Mouse (Mus musculus) hindbrain, embryonic 10.5 days (tissue): ENCODE results near the gene Psmd9. TPM values are rescaled to one million over a fixed set of nuclear protein-coding genes. Genes with fewer than 3 reads are reported as not detected.
"Not testable (repeated sequence)": the region's sequence is repeated elsewhere in the genome, so short reads cannot be mapped to it uniquely, and the experiment has no call there.

Experiments
- DNase-seq: peaks from one replicate; pipeline ENCODE4 v3.0.0-alpha.2; 2017; ENCODE audit warnings: low spot score
- H3K27ac ChIP-seq: fragments of 300-500 bp; sonication (generic); 2 replicates; pipeline ENCODE4 v1.5.1; 2016; ENCODE audit warnings: mild to moderate bottlenecking, moderate library complexity
- H3K27me3 ChIP-seq: fragments of 300-500 bp; sonication (generic); 2 replicates; pipeline ENCODE4 v1.6.1; 2016; ENCODE audit warnings: mild to moderate bottlenecking; ENCODE audit not compliant: poor library complexity, insufficient read depth, severe bottlenecking
- H3K36me3 ChIP-seq: fragments of 300-500 bp; sonication (generic); 2 replicates; pipeline ENCODE4 v1.6.1; 2016; ENCODE audit warnings: mild to moderate bottlenecking, moderate library complexity
- H3K4me1 ChIP-seq: fragments of 300-500 bp; sonication (generic); replicated peaks from 2 replicates; pipeline ENCODE4 v1.6.1; 2016; ENCODE audit warnings: mild to moderate bottlenecking
- H3K4me3 ChIP-seq: fragments of 300-500 bp; sonication (generic); 2 replicates; pipeline ENCODE4 v1.5.1; 2016; ENCODE audit warnings: mild to moderate bottlenecking, moderate library complexity
- H3K9me3 ChIP-seq: fragments of 300-500 bp; sonication (generic); 2 replicates; pipeline ENCODE4 v1.6.1; 2016; ENCODE audit warnings: mild to moderate bottlenecking, moderate library complexity
- WGBS: fragments of 180-500 bp; shearing (Covaris S2); methylation state at CpG from one replicate; pipeline ENCODE4 v1.1.7; 2016; 5-methylcytosine and 5-hydroxymethylcytosine counted together
- polyA plus RNA-seq: library from polyadenylated mRNA; unstranded; fragments of >200 nt; fragmentation: Nextera tagmentation; extraction: Ambion mirVana; gene quantifications from 2 replicates; pipeline ENCODE4 v1.2.1, GENCODE M21; 2016

Psmd9 gene
- polyA plus RNA-seq, 1 experiment from 2014 or later, result 86.3 TPM

GRCm38 (mm10) chr5:123223861-123224260 is 54.6 kb downstream of the Psmd9 start:
- not testable (repeated sequence) for DNase-seq, H3K4me3 ChIP-seq, H3K27ac ChIP-seq, H3K27me3 ChIP-seq, H3K36me3 ChIP-seq, H3K4me1 ChIP-seq, H3K9me3 ChIP-seq
- 58% methylated on average over 6 of the region's 6 CpGs for WGBS

GRCm38 (mm10) chr5:123226851-123227250 is 57.6 kb downstream of the Psmd9 start:
- no peak for DNase-seq
- peaks cover 13% of the 10 kb centered on the region for H3K36me3 ChIP-seq
- H3K9me3 ChIP-seq, result no peaks in the 10 kb centered on the region
- H3K4me1 ChIP-seq, result peaks cover 12% of the 10 kb centered on the region
- H3K27me3 ChIP-seq, result no peaks in the 10 kb centered on the region
- H3K27ac ChIP-seq, result no peak overlapping the region
- 90% methylated on average over 7 of the region's 7 CpGs for WGBS
- H3K4me3 ChIP-seq, result no peak overlapping the region

GRCm38 (mm10) chr5:123227762-123228523 is 58.7 kb downstream of the Psmd9 start:
- peaks cover 13% of the 10 kb centered on the region for H3K36me3 ChIP-seq
- H3K27me3 ChIP-seq, result no peaks in the 10 kb centered on the region
- peak; percentile 93 for DNase-seq
- peak overlapping the region; percentile 81 for H3K4me3 ChIP-seq
- peak overlapping the region; percentile 90 for H3K27ac ChIP-seq
- WGBS, result 1% methylated on average over 42 of the region's 42 CpGs
- no peaks in the 10 kb centered on the region for H3K9me3 ChIP-seq
- H3K4me1 ChIP-seq, result peaks cover 12% of the 10 kb centered on the region

- 11% methylated on average over 15 of the region's 15 CpGs for WGBS
These were observed 59.3 kb downstream of the Psmd9 start for GRCm38 (mm10) chr5:123228524-123228922.

GRCm38 (mm10) chr5:123229296-123229695 is 60.1 kb downstream of the Psmd9 start:
- WGBS, result 93% methylated on average over 6 of the region's 6 CpGs
- peak overlapping the region; percentile 81 for H3K4me3 ChIP-seq

More at GRCm38 (mm10) chr5:123228524-123228922, 59.3 kb downstream of the Psmd9 start:
- Histone ChIP-seq H3K36me3 (peaks cover 14% of the 10 kb centered on the region), H3K9me3 (no peaks in the 10 kb centered on the region), H3K27me3 (no peaks in the 10 kb centered on the region), H3K4me3 (peak overlapping the region; percentile 81), H3K4me1 (peaks cover 12% of the 10 kb centered on the region), H3K27ac (peak overlapping the region; percentile 90)
- no peak for DNase-seq

GRCm38 (mm10) chr5:123232180-123232579 is 63.0 kb downstream of the Psmd9 start:
- DNase-seq, result no peak
- WGBS, result 93% methylated on average over 2 of the region's 2 CpGs

More at GRCm38 (mm10) chr5:123229296-123229695, 60.1 kb downstream of the Psmd9 start:
- no peaks in the 10 kb centered on the region for H3K9me3 ChIP-seq
- peaks cover 12% of the 10 kb centered on the region for H3K4me1 ChIP-seq
- H3K36me3 ChIP-seq, result peaks cover 19% of the 10 kb centered on the region
- no peak for DNase-seq
- no peaks in the 10 kb centered on the region for H3K27me3 ChIP-seq
- H3K27ac ChIP-seq, result no peak overlapping the region

GRCm38 (mm10) chr5:123235731-123236130 is 66.5 kb downstream of the Psmd9 start:
- no peaks in the 10 kb centered on the region for H3K9me3 ChIP-seq
- H3K27ac ChIP-seq, result no peak overlapping the region
- peaks cover 69% of the 10 kb centered on the region for H3K36me3 ChIP-seq
- H3K4me3 ChIP-seq, result no peak overlapping the region
- no peaks in the 10 kb centered on the region for H3K4me1 ChIP-seq
- peak; percentile 25 for DNase-seq
- no peaks in the 10 kb centered on the region for H3K27me3 ChIP-seq
- 76% methylated on average over 2 of the region's 2 CpGs for WGBS

More at GRCm38 (mm10) chr5:123232180-123232579, 63.0 kb downstream of the Psmd9 start:
- no peak overlapping the region for H3K4me3 ChIP-seq
- H3K27ac ChIP-seq, result no peak overlapping the region
- H3K36me3 ChIP-seq, result peaks cover 46% of the 10 kb centered on the region
- no peaks in the 10 kb centered on the region for H3K9me3 ChIP-seq
- H3K4me1 ChIP-seq, result peaks cover 12% of the 10 kb centered on the region
- no peaks in the 10 kb centered on the region for H3K27me3 ChIP-seq

- 88% methylated on average over 9 of the region's 9 CpGs for WGBS
- no peak for DNase-seq
- H3K36me3 ChIP-seq, result peaks cover 69% of the 10 kb centered on the region
- no peaks in the 10 kb centered on the region for H3K4me1 ChIP-seq
- H3K27me3 ChIP-seq, result no peaks in the 10 kb centered on the region
- no peak overlapping the region for H3K27ac ChIP-seq
- H3K9me3 ChIP-seq, result no peaks in the 10 kb centered on the region
- no peak overlapping the region for H3K4me3 ChIP-seq
These were observed 67.2 kb downstream of the Psmd9 start for GRCm38 (mm10) chr5:123236426-123236825.

- 94% methylated on average over 11 of the region's 11 CpGs for WGBS
These were observed 70.3 kb downstream of the Psmd9 start for GRCm38 (mm10) chr5:123239501-123239900.

GRCm38 (mm10) chr5:123245518-123245917 is 76.3 kb downstream of the Psmd9 start:
- WGBS, result 15% methylated on average over 4 of the region's 4 CpGs
- H3K4me1 ChIP-seq, result no peaks in the 10 kb centered on the region
- no peaks in the 10 kb centered on the region for H3K27me3 ChIP-seq
- no peak overlapping the region for H3K4me3 ChIP-seq
- DNase-seq, result peak; percentile 70
- H3K36me3 ChIP-seq, result peaks cover 62% of the 10 kb centered on the region
- no peaks in the 10 kb centered on the region for H3K9me3 ChIP-seq
- no peak overlapping the region for H3K27ac ChIP-seq

More at GRCm38 (mm10) chr5:123239501-123239900, 70.3 kb downstream of the Psmd9 start:
- no peaks in the 10 kb centered on the region for H3K9me3 ChIP-seq
- no peak overlapping the region for H3K27ac ChIP-seq
- peaks cover 88% of the 10 kb centered on the region for H3K36me3 ChIP-seq
- no peaks in the 10 kb centered on the region for H3K27me3 ChIP-seq
- H3K4me3 ChIP-seq, result no peak overlapping the region
- no peak for DNase-seq
- H3K4me1 ChIP-seq, result no peaks in the 10 kb centered on the region

GRCm38 (mm10) chr5:123251390-123251789 is 82.2 kb downstream of the Psmd9 start:
- Histone ChIP-seq H3K27ac (no peak overlapping the region), H3K27me3 (peaks cover 20% of the 10 kb centered on the region), H3K4me3 (no peak overlapping the region), H3K4me1 (peaks cover 8% of the 10 kb centered on the region), H3K9me3 (no peaks in the 10 kb centered on the region), H3K36me3 (peaks cover 22% of the 10 kb centered on the region)
- WGBS, result 71% methylated on average over 8 of the region's 8 CpGs
- DNase-seq, result no peak

GRCm38 (mm10) chr5:123251834-123252233 is 82.6 kb downstream of the Psmd9 start, which contains the start of gene Wdr66:
Gene Wdr66 (plus strand): TSS chr5:123252102.
- peak within 1 kb of the TSS; percentile 37 for H3K4me3 ChIP-seq
- peak; percentile 96 for DNase-seq
- H3K4me1 ChIP-seq, result peaks cover 8% of the 10 kb centered on the region
- peaks cover 22% of the 10 kb centered on the region for H3K36me3 ChIP-seq
- peaks cover 20% of the 10 kb centered on the region for H3K27me3 ChIP-seq
- 3% methylated on average over 18 of the region's 18 CpGs for WGBS
- H3K27ac ChIP-seq, result no peak within 1 kb of the TSS
- no peaks in the 10 kb centered on the region for H3K9me3 ChIP-seq
